Mouse (Mus musculus) bone marrow, adult 2 months (tissue): ENCODE measurements around the gene Gal3st4.

ENCODE experiments used
- CTCF ChIP-seq: fragments of 200-500 bp; IDR thresholded peaks from 2 replicates; pipeline ENCODE4 v1.5.1; 2011; ENCODE audit warnings: low read length, control low read depth; ENCODE audit not compliant: control insufficient read depth, insufficient read depth
- POLR2A ChIP-seq: fragments of 200-500 bp; IDR thresholded peaks from 2 replicates; pipeline ENCODE4 v1.6.1; 2011; ENCODE audit warnings: low read depth, mild to moderate bottlenecking, control low read depth, low read length, borderline replicate concordance; ENCODE audit not compliant: control insufficient read depth

DNA sequence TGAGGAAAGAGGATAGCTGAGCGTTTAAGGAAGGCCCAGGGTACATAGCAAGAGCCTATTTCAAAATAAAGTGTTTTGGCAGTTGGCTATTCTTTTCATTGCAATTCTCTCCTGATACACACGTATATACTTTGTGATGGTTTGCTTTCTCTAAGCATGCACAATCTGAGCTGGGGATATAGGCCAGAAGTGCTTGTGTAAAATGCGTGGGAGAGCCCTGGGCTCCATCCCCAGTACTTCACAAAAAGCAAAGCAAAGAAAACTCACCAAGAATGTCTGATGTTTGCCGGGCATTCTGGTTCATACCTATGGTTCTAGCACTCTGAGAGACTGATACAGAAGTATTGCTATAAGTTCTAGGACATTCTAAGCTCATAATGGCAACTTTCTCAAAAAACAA, 3.7 kb downstream of the Gal3st4 start:
- TF ChIP-seq POLR2A (no peak), CTCF (no peak)
